Mouse (Mus musculus) spleen, postnatal 36 days (tissue): ENCODE measurements at regions not wholly inside any gene's neighbourhood (a gene's known extent, or its start where the extent isn't known, plus 50 kb on each side); places are given as distances from the start of the nearest gene placed in this dataset.

ENCODE experiments used
- DNase-seq, 2 experiments: peaks; one replicate each; pipeline ENCODE4 v3.0.0; 2022; ENCODE audit warnings: low spot score in 2 of 2, mixed read lengths in 1 of 2

DNA sequence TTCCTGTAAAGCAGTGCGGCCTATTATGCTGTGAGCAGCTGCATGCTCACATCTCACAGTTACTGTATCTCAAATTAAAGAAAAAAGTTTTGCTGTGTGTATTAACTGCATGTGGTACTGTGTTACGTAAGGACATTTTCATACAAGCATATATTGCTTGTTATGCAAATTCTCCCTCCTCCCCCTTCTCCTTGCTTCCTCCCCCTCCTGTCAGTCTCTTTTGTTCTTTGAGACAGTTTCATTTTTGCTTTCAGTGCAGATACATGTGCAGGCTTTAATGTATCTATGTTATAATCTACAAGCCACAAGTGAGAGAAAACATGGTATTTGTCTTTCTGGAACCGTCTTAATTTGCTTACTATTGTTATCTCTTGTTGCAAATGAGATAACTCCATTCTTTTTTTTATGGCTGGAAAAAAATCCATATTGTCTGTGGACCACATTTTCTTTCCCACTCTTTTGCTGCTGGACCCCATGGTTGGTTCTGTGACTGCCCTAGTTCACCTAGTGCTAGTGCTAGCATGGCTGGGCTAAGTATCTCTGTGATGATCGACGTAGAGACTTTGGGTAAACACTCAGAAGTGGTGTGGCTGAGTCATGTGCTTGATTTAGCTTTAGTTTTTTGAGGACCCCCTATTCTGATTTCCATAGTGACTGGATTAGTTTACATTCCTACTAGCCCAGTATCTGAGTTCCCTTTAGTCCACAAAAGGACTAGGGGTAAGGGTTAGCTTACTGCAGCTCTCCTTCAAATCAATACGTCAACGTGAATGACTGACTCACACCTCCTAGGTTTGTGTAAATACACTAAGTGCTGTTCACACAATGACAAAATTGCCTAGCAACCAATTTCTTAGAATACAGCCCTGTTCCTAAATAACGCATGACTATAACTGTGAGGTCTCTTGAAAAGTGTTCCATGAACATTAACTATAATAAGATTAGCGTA, 158.1 kb downstream of the Icos start:
- DNase-seq = peak; percentile 17 to 27

DNA sequence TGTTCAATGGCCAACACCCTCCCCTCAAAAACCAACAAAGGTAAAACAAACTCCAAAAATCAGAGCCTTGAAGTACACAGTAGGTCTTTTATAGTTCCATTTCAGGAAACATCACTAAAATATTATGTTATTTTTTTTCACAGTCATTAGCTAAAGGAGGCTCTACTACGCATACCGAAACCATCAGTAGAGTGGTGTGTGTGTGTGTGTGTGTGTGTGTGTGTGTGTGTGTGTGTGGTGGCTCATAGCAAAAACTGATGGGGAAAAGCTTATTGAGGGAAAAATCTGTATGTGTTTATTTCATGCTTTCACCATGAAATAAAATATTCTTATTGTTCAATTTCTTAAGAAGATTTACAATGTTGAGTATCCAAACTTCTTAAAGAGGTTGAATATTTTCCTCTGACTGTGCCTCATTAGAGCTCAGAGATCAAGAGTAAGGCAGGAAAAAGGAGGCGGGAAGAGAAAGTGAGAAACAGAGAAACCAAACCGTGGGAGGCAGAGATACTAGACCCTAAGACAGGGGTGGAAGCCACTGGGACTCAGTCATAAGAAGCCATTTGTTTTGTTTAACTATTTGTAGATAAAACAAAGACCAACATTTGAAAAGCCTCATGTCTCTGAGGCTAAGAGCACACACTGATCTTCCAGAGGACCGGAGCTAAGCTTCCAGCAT, 159.6 kb downstream of the Icos start:
- no peak for DNase-seq

DNA sequence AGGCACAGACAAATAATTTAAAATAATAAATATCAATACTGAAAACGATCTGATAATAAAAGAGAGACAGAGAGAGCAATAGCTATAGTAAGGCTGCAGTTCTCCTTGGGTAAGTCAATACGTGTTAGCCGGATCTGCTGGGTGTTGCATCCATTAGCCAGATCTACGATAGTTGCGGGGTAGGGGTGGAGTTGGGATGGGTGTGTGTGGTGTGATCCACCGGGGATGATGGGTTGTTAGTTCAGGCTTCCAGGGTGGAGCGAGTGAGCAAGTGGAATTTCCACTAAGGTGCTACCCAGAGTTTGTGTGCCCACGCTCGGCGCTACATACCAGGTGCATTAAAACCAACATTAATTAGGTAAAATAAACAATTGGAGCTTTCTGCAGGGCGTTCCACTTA, 160.2 kb downstream of the Icos start:
- DNase-seq = no peak

DNA sequence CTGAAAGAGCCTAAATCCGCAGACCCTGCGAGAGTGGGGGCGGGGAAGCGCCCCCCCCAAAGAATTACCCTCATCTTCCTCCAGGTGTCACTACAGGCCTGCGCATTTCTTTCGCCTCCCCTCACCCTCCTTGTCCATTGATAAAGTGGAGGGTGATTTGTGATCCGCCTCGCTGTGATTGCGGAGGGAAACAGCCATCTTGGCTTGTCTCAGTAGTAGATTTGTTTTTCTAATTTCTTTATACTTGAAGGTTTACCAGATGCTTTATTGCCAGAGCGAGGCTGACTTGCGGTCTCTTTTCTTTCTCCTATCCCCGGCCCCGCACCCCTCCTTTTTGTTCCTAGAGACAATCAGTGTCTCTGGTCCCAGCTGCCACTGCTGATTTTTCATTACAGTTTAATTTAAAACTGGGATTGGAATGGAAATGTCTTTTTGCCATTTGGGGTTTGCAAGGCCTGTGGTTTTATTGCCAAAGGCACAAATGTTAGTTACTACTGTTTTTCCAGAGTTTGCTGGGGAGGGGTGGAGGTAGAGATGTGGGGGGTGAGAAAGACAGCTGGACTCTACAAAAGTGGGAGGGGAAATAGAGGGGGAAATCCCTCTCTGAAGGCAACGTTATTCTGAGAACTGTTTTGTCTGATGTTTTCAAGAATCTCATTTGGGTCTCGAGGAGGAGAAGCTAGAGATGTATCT, 161.7 kb downstream of the Icos start:
- peak in 1 of 2 experiments; percentile 4 for DNase-seq

DNA sequence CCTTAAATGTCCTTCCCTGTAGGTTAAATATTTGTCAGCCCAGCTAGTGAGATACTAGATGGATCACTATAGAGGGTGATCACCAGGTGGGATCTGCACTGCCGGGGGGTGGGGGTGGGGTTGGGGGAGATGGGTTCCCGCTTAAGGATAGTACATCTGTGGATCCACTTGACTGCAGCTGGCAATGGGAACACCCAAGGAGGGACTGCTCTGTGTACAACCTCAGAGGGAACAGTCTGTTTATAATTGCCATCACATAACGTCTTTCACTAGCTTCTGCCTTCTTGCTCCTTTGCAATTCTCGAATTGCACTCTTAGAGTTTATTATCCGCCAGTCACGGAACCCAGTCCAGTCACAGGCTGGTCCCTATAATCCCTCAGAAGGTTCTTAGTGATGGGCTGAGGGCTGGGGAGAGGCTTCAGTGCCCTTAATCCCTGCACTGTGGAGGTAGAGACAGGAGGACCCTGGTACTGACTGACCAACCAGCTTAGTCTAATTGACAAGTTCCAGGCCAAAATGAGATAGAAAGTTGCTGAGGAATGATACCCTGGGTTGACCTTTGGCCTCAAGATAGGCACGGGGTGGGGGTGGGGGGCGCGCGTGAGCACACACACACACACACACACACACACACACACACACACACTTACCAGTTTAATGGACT, 162.4 kb downstream of the Icos start:
- DNase-seq = no peak

DNA sequence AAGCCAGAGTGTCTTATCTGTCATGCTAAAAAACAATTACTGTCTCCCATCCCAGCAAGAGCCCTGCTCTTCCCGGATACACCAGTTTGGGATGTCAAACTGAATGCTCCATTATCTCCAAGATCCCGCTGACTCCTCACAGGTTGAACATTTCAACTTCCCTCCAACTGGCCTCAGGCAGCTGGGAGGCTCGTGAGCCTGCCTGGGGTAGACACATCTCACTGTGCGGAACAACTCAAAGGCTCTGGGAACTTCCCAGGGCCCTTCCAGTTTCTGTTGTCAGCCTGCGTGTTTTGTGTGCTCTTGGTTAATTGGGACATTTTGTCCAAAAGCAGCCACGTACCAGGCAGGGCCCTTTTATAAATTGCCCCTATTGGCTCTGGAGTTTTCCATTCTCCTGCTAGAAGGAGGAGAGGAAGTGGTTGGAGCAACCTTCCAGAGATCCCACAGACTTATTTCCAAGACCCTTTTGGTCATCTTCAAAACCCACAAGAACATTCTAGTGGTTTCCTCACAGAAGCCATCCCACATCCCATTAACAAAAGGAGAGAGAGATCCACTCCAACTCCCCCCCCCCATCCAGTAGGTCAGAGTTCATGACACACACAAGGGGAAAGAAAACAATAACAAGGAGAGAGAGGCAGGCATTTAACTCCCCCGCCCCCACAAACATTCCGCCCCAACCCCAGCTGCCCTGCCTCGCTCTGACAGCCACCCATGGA, 163.3 kb downstream of the Icos start:
- no peak for DNase-seq

DNA sequence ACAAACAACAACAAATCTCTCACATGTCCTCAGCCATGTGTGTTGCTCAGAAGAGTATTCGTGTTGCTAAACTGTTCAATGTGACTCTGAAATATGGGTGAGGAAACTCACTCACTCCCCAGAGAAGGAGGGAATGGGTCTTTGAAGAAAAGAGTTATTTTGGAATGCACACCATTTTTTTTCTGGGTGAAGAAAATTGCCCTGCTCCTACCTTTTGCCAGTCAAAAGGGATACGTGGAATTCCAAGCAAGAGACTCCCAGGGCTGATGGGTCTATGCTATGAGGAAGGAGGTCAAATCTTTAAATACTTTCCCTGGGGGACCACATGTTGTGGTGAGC, 163.8 kb downstream of the Icos start:
- DNase-seq = no peak

DNA sequence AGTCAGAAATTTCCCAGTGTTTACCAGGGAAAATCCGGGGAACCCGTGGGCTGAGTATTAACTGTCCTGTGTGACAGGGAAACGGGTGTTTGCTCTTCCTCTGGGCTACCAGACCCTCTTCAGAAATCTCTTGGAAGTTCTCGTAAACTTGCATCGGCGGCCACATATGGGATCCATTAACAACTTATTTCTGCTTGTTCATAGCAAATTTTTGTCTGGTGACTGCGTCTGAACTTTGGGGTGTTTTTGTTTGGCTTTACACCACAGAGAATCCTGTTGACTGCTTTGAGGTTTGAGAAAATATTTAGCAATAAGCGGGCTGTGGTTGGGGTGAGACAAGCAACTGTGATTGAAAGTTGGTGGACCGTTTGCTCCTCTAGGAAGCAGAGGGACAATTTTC, 164.2 kb downstream of the Icos start:
- no peak for DNase-seq

DNA sequence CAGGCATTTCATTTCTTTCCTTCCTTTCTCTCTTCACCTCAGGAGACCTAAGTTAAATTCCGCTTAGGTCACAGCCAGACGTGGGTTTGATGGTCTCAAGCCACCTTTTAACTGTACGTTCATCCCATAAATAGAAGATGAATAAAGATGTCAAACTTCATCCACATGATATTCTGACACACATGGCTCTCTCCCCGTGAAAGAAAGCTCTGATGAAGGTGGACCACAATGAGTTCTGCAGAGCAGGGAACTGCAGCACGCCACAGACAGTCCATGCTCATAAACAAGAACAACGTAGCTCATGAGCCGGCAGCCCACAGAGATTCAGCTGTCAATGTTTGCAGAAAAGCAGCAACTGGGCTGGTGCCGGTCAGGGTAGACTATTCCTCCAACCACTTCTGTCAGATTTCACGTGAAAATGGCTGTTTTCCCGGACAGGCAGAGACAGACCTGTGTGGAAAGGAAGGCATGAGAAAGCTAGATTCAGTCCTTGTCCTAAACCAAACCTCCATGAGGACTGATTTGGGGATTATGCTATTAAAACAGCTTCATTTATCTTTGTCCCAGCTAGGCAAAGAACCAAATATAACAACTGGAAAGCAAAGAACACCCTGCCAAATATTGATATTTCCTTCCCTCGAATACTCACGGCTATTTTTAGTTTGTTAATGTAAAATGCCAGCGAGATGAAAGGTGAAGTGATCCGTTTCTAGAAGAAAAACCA, 165.5 kb downstream of the Icos start:
- DNase-seq = no peak

DNA sequence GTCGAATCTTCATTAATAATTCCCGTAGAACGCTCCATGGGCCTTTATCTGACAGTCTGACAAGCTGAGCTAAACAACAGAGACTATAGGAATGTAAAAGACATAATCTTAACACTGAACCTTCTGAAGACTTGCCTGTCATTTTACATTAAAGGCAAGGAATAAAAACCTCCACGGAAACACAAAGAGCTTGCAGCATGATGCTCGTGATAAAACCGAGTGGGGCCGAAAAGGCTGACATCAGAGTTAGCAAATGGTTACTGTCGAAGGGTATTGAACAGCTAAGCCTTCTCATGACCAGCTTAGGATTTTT, 166.0 kb downstream of the Icos start:
- no peak for DNase-seq

DNA sequence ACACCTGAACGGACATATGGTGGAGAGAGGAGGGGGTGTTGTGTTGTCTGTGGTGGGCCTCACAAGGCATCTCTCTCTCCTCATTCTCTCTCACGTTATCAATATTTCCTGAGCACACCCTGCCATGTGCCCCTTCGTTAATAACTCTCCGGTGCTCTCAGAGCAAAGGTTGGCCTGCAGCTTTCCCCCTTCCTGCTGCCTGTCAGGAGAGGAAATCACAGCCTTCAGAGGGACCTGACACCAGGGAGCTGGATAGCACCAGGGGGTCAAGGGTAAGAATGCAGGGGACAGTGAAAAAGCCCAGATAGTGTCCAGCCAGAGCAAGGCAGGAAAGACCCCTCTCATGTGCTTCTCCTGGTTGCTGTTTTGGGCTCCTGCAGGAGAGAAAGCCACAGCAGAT, 167.3 kb downstream of the Icos start:
- no peak for DNase-seq

DNA sequence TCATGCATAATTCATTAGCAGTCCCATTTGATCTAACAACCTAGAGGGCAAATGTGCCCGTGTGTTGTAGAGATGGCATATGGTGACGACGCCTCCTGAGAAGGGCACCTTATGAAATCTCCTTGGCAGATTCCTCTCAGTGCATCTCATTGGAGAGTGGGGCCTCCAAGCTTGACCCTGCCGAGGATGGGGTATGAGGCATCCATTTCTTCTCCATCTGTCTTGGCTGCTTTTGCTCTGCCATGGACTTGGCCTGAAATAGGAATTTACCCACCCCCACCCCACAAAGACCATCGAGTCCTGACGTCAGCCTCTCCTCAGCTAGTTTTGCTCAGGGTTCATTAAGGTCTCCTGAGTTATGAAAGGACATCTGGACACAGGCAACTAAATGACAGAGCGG, 167.8 kb downstream of the Icos start:
- DNase-seq = no peak

DNA sequence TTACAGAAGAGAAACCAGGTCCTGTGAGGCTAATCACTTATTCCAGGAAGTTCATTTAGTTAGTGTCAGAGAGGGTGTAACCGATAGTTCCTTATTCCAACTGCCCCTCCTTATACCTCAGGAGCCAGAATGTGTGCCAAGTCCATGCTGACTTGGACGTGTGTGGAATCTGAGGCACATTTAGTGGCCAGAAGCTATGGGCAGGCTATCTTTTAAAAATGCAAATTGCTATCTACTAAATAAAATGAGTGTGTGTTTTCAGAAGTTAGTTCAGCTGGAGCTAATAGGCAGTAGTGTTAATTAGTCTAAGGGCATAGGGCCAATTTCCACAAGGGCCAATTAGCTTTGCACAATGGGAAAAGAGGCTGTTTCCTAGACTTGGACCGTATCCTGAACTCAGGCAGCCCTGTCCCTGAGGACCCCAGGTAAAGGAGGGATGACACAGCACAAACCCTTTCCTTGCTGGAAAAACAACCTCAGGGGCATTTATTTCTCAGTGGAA, 168.5 kb downstream of the Icos start:
- no peak for DNase-seq

DNA sequence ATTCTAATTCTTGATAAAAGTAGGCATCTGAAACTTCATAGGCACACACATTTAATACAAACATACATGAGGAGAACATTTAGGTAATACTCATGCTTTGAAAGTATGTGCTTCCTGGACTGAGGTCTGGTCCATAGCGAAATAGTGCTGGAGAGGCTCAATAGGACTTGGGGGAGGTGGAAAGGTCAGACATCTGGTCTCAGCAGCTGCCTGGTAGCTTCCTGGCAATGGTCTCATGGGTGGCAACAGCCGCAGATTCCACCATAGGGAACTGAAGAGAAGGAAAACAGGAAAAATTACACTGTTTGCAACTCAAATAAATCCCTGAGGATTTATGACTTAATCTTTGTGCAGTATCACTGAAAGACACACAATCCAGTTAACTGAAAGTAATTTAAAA, 174.0 kb downstream of the Icos start:
- no peak for DNase-seq

DNA sequence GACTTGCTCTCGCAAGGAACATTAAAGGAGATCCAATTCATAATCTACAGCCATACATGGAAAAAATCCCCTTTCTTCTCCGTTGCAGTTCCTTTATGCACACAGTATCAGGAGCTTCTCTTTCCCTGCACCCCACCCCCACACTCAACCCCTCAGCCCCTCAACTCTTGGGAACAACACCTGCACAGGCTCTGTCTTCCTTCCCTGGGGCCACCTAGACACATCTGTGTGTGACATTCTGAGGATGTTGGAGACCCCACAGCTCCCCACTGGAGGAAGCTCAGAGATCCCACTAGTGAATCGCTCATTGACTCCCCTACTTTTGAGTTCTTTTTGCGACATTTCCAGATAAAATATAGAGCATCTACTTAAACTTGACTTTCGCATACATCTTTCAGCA, 174.4 kb downstream of the Icos start:
- DNase-seq = no peak

DNA sequence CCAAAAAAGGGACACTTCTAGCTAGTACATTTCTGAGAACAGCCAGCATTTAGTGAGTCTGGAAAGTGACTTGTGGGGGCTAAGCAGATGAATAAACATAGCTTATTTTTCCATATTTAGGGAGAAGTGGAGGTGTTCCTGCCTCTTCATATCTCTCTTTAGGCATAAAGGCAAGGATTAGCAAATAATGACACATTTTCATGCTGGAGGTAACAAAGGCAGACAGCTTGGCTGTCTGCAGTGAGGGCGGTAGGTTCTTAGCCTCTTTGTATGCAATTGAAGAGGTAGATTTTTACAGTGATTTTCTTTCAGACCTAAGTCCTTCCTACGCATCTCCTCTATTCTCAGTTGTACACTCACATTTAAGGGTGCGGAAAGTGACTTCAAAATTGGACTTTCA, 176.5 kb downstream of the Icos start:
- DNase-seq = no peak

DNA sequence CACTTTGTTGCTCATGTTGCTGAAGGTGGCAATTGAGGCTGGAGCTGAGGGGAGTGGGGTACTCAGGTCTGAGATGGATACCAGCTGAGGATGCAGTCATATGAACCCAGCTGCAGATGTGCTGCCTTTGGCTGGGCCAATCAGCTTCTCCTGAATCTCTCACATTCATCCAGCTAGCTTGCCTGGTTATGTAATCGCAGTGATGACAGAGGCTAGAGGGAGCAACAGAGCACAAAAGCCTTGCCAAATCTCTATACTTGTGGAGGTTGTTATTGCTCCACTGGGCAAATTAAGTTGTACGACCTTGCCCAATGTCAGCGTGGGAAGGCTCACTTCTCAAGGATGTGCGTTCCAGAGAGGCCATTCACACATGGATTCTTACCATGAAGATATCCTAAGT, 179.5 kb downstream of the Icos start:
- DNase-seq = no peak

DNA sequence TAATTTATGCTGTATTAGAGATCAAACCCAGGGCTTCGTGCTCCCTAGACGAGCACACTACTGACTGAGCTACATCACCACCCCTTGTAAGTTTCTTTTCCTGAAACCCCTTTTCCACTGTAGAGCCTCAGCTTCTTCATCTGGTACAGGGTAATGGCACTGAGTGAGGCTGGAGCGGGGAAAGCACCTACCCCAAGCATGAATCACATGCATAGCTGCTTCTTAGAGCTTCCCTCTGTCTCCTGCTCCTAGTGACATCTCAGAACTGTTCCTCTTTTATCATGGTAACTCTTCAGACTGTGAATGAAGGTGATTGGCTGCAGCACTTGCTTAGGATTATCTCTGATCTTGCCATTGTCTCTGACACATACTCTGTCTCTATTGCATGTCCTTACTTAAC, 182.8 kb downstream of the Icos start:
- no peak for DNase-seq

DNA sequence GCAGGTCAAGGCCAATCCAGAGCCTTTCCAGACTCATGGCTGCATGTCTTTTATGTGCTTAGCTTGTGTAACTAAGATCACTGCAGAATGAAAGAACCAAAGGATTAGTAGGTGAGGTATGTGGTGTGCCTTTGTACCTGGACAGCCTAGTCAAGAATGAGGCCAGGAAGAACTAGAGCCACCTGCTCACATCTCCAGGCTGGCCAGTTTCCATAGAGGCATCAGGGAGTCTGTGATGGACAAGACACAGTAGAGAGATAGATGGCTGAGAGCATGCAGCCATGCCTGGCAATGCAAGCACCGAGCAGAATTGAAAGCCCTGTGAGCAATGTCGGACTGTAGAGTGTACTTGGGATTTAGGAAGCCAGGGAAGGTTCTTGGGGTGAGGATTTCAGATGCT, 186.5 kb downstream of the Icos start:
- DNase-seq = no peak

DNA sequence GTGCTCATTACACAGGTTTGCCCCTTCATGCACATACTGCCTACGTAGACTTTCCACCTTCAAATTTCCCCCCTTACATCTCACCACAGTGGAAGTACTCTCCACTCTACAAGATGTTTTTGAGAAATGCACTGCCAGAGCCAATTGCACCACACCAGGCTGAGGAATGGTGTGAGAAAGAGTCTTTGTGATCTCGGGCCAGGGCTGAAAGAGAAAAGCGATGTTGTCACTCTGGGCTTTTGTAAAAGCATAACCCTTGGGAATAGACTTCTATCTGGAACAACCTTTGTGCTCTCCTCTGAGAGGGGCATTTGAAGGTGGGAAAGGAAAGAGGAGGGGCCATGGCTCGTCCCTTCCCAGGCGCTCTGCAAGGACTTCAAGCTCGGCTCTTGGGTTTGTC, 194.2 kb downstream of the Icos start:
- DNase-seq = no peak

DNA sequence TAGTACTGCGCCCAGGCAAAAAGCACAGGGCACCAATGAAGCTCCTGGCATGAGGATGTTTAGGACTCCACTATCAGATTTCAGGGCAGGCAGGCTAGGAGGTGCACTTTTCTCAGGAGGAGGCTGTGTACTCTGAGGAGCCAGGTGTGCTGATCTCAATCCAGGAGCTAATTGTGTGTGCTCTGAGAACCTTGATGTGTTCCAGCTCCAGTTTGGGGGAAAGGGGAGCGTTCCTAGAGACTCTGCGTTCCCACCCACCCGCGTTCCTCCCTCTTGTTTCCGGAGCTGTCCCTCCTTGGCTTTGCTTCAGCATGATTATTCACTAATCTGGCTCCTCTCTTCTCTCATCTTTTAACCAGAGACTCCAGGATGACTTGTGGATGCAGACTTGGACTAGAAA, 195.2 kb downstream of the Icos start:
- DNase-seq = no peak
